Mouse (Mus musculus) stomach, embryonic 14.5 days (tissue): Measurements from ENCODE around the gene Stx6. TPM values are rescaled to one million over a fixed set of nuclear protein-coding genes. Genes with fewer than 3 reads are reported as not detected.

ENCODE experiments used
- ATAC-seq: fragments of 200-750 bp; cut with Nextera tagmentation; 2 replicates; pipeline ENCODE4 v1.8.0; 2017; ENCODE audit warnings: low read depth, moderate TSS enrichment; ENCODE audit not compliant: insufficient number of reproducible peaks, insufficient read depth, low FRiP score
- H3K27ac ChIP-seq: fragments of 300-500 bp; sonication (generic); 2 replicates; pipeline ENCODE4 v1.5.1; 2014; ENCODE audit warnings: mild to moderate bottlenecking, low read length, moderate library complexity, mixed read lengths
- H3K27me3 ChIP-seq: fragments of 300-500 bp; sonication (generic); 2 replicates; pipeline ENCODE4 v1.6.1; 2014; ENCODE audit warnings: low read length, control low read depth, mixed read lengths; ENCODE audit not compliant: control insufficient read depth, insufficient read depth
- H3K36me3 ChIP-seq: fragments of 300-500 bp; sonication (generic); 2 replicates; pipeline ENCODE4 v1.6.1; 2014; ENCODE audit warnings: mild to moderate bottlenecking, control low read depth, low read length, moderate library complexity, mixed read lengths; ENCODE audit not compliant: control insufficient read depth, insufficient read depth
- H3K4me1 ChIP-seq: fragments of 300-500 bp; sonication (generic); 2 replicates; pipeline ENCODE4 v1.6.1; 2014; ENCODE audit warnings: low read length, control low read depth, mixed read lengths; ENCODE audit not compliant: control insufficient read depth, insufficient read depth
- H3K4me2 ChIP-seq: fragments of 300-500 bp; sonication (generic); replicated peaks from 2 replicates; pipeline ENCODE4 v1.6.1; 2014; ENCODE audit warnings: low read depth, low read length, control low read depth
- H3K4me3 ChIP-seq: fragments of 300-500 bp; sonication (generic); 2 replicates; pipeline ENCODE4 v1.5.1; 2014; ENCODE audit warnings: low read depth, low read length, control low read depth
- H3K9ac ChIP-seq: fragments of 300-500 bp; sonication (generic); replicated peaks from 2 replicates; pipeline ENCODE4 v1.6.1; 2014; ENCODE audit warnings: low read depth, mild to moderate bottlenecking, control low read depth, low read length, moderate library complexity, mixed read lengths
- H3K9me3 ChIP-seq: fragments of 300-500 bp; sonication (generic); 2 replicates; pipeline ENCODE4 v1.6.1; 2016; ENCODE audit warnings: low read depth, low read length, control low read depth; ENCODE audit not compliant: control insufficient read depth
- WGBS: fragments of 180-500 bp; shearing (Covaris S2); extraction: QIAGEN DNeasy Blood & Tissue Kit; methylation state at CpG from one replicate; pipeline ENCODE4 v1.1.7; 2014; 5-methylcytosine and 5-hydroxymethylcytosine counted together
- polyA plus RNA-seq: library from polyadenylated mRNA; unstranded; fragments of >200 nt; fragmentation: Nextera tagmentation; extraction: Ambion mirVana; gene quantifications from 2 replicates; pipeline ENCODE4 v1.2.1, GENCODE M21; 2014

Stx6 gene
- polyA plus RNA-seq, 1 experiment from 2014 or later, result 80.1 TPM

- Histone ChIP-seq H3K9me3 (no peaks in the 10 kb centered on the region), H3K36me3 (no peaks in the 10 kb centered on the region; the same call in 1 of the 2 replicates), H3K27ac (no peak overlapping the region), H3K4me3 (no peak overlapping the region), H3K4me1 (peaks cover 41% of the 10 kb centered on the region), H3K27me3 (no peaks in the 10 kb centered on the region), H3K9ac (no peak overlapping the region), H3K4me2 (no peak overlapping the region)
- 52% methylated on average over 13 of the region's 13 CpGs for WGBS
- no peak for ATAC-seq
Observed at GRCm38 (mm10) chr1:155236306-155237024, 78.0 kb downstream of the Stx6 start.

- ATAC-seq, result no peak
- 58% methylated on average over 11 of the region's 11 CpGs for whole genome bisulfite sequencing
- Histone ChIP-seq H3K4me1 (peaks cover 35% of the 10 kb centered on the region), H3K27me3 (no peaks in the 10 kb centered on the region), H3K9me3 (no peaks in the 10 kb centered on the region), H3K36me3 (no peaks in the 10 kb centered on the region; the same call in 1 of the 2 replicates), H3K9ac (no peak overlapping the region), H3K4me2 (no peak overlapping the region), H3K27ac (no peak overlapping the region; the same call in 1 of the 2 replicates), H3K4me3 (no peak overlapping the region)
Observed at GRCm38 (mm10) chr1:155237390-155237789, 78.9 kb downstream of the Stx6 start.

- Histone ChIP-seq H3K9me3 (no peaks in the 10 kb centered on the region), H3K4me2 (no peak overlapping the region), H3K4me1 (peaks cover 31% of the 10 kb centered on the region), H3K9ac (no peak overlapping the region), H3K4me3 (no peak overlapping the region), H3K27me3 (no peaks in the 10 kb centered on the region), H3K36me3 (no peaks in the 10 kb centered on the region; the same call in 1 of the 2 replicates), H3K27ac (no peak overlapping the region)
- no peak for ATAC-seq
- 87% methylated on average over 5 of the region's 5 CpGs for WGBS
Observed at GRCm38 (mm10) chr1:155238126-155238525, 79.6 kb downstream of the Stx6 start.

GRCm38 (mm10) chr1:155239169-155239568 is 80.7 kb downstream of the Stx6 start:
- peaks cover 20% of the 10 kb centered on the region for H3K4me1 ChIP-seq
- H3K9ac ChIP-seq, result no peak overlapping the region
- H3K9me3 ChIP-seq, result no peaks in the 10 kb centered on the region
- H3K4me2 ChIP-seq, result no peak overlapping the region
- H3K27me3 ChIP-seq, result no peaks in the 10 kb centered on the region
- H3K27ac ChIP-seq, result no peak overlapping the region
- no peak for ATAC-seq
- WGBS, result 69% methylated on average over 4 of the region's 4 CpGs
- no peaks in the 10 kb centered on the region; the same call in 1 of the 2 replicates for H3K36me3 ChIP-seq
- no peak overlapping the region for H3K4me3 ChIP-seq

GRCm38 (mm10) chr1:155239962-155240717 is 81.6 kb downstream of the Stx6 start:
- Histone ChIP-seq H3K4me3 (no peak overlapping the region), H3K27me3 (no peaks in the 10 kb centered on the region), H3K27ac (no peak overlapping the region), H3K4me1 (peaks cover 19% of the 10 kb centered on the region; the same call in 1 of the 2 replicates), H3K9ac (no peak overlapping the region), H3K36me3 (no peaks in the 10 kb centered on the region; the same call in 1 of the 2 replicates), H3K9me3 (no peaks in the 10 kb centered on the region), H3K4me2 (no peak overlapping the region)
- ATAC-seq, result no peak
- WGBS, result 82% methylated on average over 6 of the region's 6 CpGs

GRCm38 (mm10) chr1:155241701-155242487 is 83.4 kb downstream of the Stx6 start:
- no peaks in the 10 kb centered on the region for H3K9me3 ChIP-seq
- no peak for ATAC-seq
- H3K9ac ChIP-seq, result no peak overlapping the region

GRCm38 (mm10) chr1:155242488-155242745 is 83.9 kb downstream of the Stx6 start:
- no peaks in the 10 kb centered on the region for H3K9me3 ChIP-seq
- H3K9ac ChIP-seq, result no peak overlapping the region
- WGBS, result 71% methylated on average over 1 of the region's 1 CpGs
- ATAC-seq, result no peak
- H3K4me1 ChIP-seq, result no peaks in the 10 kb centered on the region; the same call in 1 of the 2 replicates
- H3K27me3 ChIP-seq, result no peaks in the 10 kb centered on the region
- no peak overlapping the region for H3K4me3 ChIP-seq
- H3K27ac ChIP-seq, result no peak overlapping the region
- no peak overlapping the region for H3K4me2 ChIP-seq
- H3K36me3 ChIP-seq, result no peaks in the 10 kb centered on the region; the same call in 1 of the 2 replicates

More at GRCm38 (mm10) chr1:155241701-155242487, 83.4 kb downstream of the Stx6 start:
- WGBS, result 82% methylated on average over 12 of the region's 12 CpGs
- Histone ChIP-seq H3K4me2 (no peak overlapping the region), H3K4me3 (no peak overlapping the region), H3K27ac (no peak overlapping the region), H3K27me3 (no peaks in the 10 kb centered on the region), H3K4me1 (peaks cover 4% of the 10 kb centered on the region; the same call in 1 of the 2 replicates), H3K36me3 (no peaks in the 10 kb centered on the region; the same call in 1 of the 2 replicates)
